Mouse (Mus musculus) bone marrow, adult 2 months (tissue): Measurements from ENCODE around the gene Ispd.

Experiments used
- CTCF ChIP-seq: fragments of 200-500 bp; IDR thresholded peaks from 2 replicates; pipeline ENCODE4 v1.5.1; 2011; ENCODE audit warnings: low read length, control low read depth; ENCODE audit not compliant: control insufficient read depth, insufficient read depth
- POLR2A ChIP-seq: fragments of 200-500 bp; IDR thresholded peaks from 2 replicates; pipeline ENCODE4 v1.6.1; 2011; ENCODE audit warnings: low read depth, mild to moderate bottlenecking, control low read depth, low read length, borderline replicate concordance; ENCODE audit not compliant: control insufficient read depth

- TF ChIP-seq CTCF (no peak), POLR2A (no peak)
Measured at GRCm38 (mm10) chr12:36395115-36395514, 13.9 kb downstream of the Ispd start.
